Comparison of ENCODE assay signal across 26 mouse cellular contexts in genomic region chr2:34154833-34155232, GRCm38 (mm10).
DNase-seq lines count a peak whose midpoint lies in the region; ATAC-seq and TF ChIP-seq lines count a peak whose summit lies in the region.
"Had no signal": no experiment of that assay in that cellular context is flagged by ENCODE, and none has a peak within 500 bp of the region (broad histone marks: within the 10 kb centered on the region; RNA-seq: fewer than 3 reads in every experiment).

No protein-coding gene starts in this region.

- no peaks in the 10 kb centered on the region for H3K36me3 ChIP-seq in hindbrain, postnatal 0 days (ENCODE audit: insufficient read depth, low read length)
- no peaks in the 10 kb centered on the region for H3K36me3 ChIP-seq in hindbrain, embryonic 12.5 days
- no peaks in the 10 kb centered on the region for H3K36me3 ChIP-seq in limb, embryonic 10.5 days
- H3K36me3 ChIP-seq in liver, postnatal 0 days (replicated peaks; ENCODE audit: insufficient read depth, low read length) = no peaks in the 10 kb centered on the region
- H3K36me3 ChIP-seq: embryonic facial prominence, embryonic 13.5 days; forebrain, embryonic 12.5 days; G1E; limb, embryonic 15.5 days; neural tube, embryonic 15.5 days had no signal

- no peak overlapping the region for H3K9ac ChIP-seq in hindbrain, postnatal 0 days (replicated peaks; ENCODE audit: low read length)
- no peak overlapping the region for H3K9ac ChIP-seq in hindbrain, embryonic 12.5 days
- no peak overlapping the region for H3K9ac ChIP-seq in liver, postnatal 0 days (replicated peaks)
- H3K9ac ChIP-seq: embryonic facial prominence, embryonic 13.5 days; forebrain, embryonic 12.5 days; limb, embryonic 15.5 days; neural tube, embryonic 15.5 days had no signal

- no peak overlapping the region for H3K4me3 ChIP-seq in hindbrain, postnatal 0 days (ENCODE audit: low read length)
- no peak overlapping the region for H3K4me3 ChIP-seq in hindbrain, embryonic 12.5 days
- no peak overlapping the region for H3K4me3 ChIP-seq in limb, embryonic 10.5 days
- no peak overlapping the region for H3K4me3 ChIP-seq in liver, postnatal 0 days (ENCODE audit: low read depth, low read length)
- H3K4me3 ChIP-seq: embryonic facial prominence, embryonic 13.5 days; erythroblast, embryonic 14.5 days; forebrain, embryonic 12.5 days; left cerebral cortex, adult 2 months; limb, embryonic 15.5 days; neural tube, embryonic 15.5 days had no signal

- no peaks in the 10 kb centered on the region for H3K4me1 ChIP-seq in hindbrain, postnatal 0 days (ENCODE audit: insufficient read depth, low read length)
- H3K4me1 ChIP-seq in hindbrain, embryonic 12.5 days = 0 out of 2 replicates have a peak, but pooled peaks cover 4% of the 10 kb centered on the region
- H3K4me1 ChIP-seq in limb, embryonic 10.5 days = peaks cover 36% of the 10 kb centered on the region
- 0 out of 2 replicates have a peak, but pooled peaks cover 2% of the 10 kb centered on the region for H3K4me1 ChIP-seq in liver, postnatal 0 days (ENCODE audit: insufficient read depth)

- no peak overlapping the region for H3K27ac ChIP-seq in hindbrain, postnatal 0 days
- no peak overlapping the region for H3K27ac ChIP-seq in hindbrain, embryonic 12.5 days
- peak overlapping the region; percentile 10; the same call in 1 of the 2 replicates for H3K27ac ChIP-seq in limb, embryonic 10.5 days
- H3K27ac ChIP-seq in liver, postnatal 0 days (ENCODE audit: low read depth) = no peak overlapping the region
- H3K27ac ChIP-seq: embryonic facial prominence, embryonic 13.5 days; forebrain, embryonic 12.5 days; kidney, postnatal 0 days; left cerebral cortex, adult 2 months; limb, embryonic 15.5 days; neural tube, embryonic 15.5 days had no signal

- H3K27me3 ChIP-seq in hindbrain, postnatal 0 days (ENCODE audit: insufficient read depth, low read length) = no peaks in the 10 kb centered on the region
- H3K27me3 ChIP-seq in hindbrain, embryonic 12.5 days = no peaks in the 10 kb centered on the region
- no peaks in the 10 kb centered on the region for H3K27me3 ChIP-seq in limb, embryonic 10.5 days (ENCODE audit: low read depth, poor library complexity, severe bottlenecking)
- no peaks in the 10 kb centered on the region for H3K27me3 ChIP-seq in liver, postnatal 0 days (ENCODE audit: insufficient read depth, low read length)
- H3K27me3 ChIP-seq: embryonic facial prominence, embryonic 13.5 days; limb, embryonic 15.5 days; neural tube, embryonic 15.5 days; Patski had no signal

- H3K4me2 ChIP-seq in hindbrain, postnatal 0 days (ENCODE audit: low read depth, low read length) = no peak overlapping the region
- no peak overlapping the region for H3K4me2 ChIP-seq in hindbrain, embryonic 12.5 days (replicated peaks)
- peak overlapping the region; percentile 27 for H3K4me2 ChIP-seq in liver, postnatal 0 days (ENCODE audit: low read depth, low read length)
- H3K4me2 ChIP-seq: embryonic facial prominence, embryonic 13.5 days; forebrain, embryonic 12.5 days; limb, embryonic 15.5 days; midbrain, embryonic 11.5 days; neural tube, embryonic 15.5 days had no signal

- 63% methylated on average over 5 of the region's 5 CpGs for WGBS in hindbrain, postnatal 0 days
- 59% methylated on average over 5 of the region's 5 CpGs for WGBS in hindbrain, embryonic 12.5 days
- 66% methylated on average over 5 of the region's 5 CpGs for WGBS in limb, embryonic 10.5 days
- 66% methylated on average over 5 of the region's 5 CpGs for WGBS in liver, postnatal 0 days (ENCODE audit: insufficient replicate concordance)

- TF ChIP-seq CTCF in hindbrain, postnatal 0 days (IDR thresholded peaks at IDR 0.05; ENCODE audit: low read depth) = no peak
- TF ChIP-seq CTCF in liver, postnatal 0 days (IDR thresholded peaks at IDR 0.05; ENCODE audit: low read depth) = no peak

- TF ChIP-seq EP300 in liver, postnatal 0 days (IDR thresholded peaks at IDR 0.05; ENCODE audit: low read depth) = no peak

- DNase-seq in hindbrain, postnatal 0 days (ENCODE audit: low spot score) = no peak
- peak; percentile 13 for DNase-seq in retina, embryonic 14.5 days (ENCODE audit: low spot score)
- DNase-seq in retina, postnatal 1 day = no peak
- no peak for DNase-seq in limb, embryonic 10.5 days (ENCODE audit: low spot score)
- DNase-seq in liver, postnatal 0 days = no peak
- DNase-seq in gastrocnemius, adult 18-20 months (ENCODE audit: low spot score) = no peak
- DNase-seq: cerebellum, adult 2 months; cerebellum, postnatal 36 days; embryo, embryonic 11 days; heart, postnatal 4 days; kidney, adult 11 months; layer of hippocampus, adult 9-11 months; lung, postnatal 10 days; right cerebral cortex, adult 18-20 months had no signal

- no peaks in the 10 kb centered on the region for H3K9me3 ChIP-seq in hindbrain, postnatal 0 days (ENCODE audit: low read length)
- H3K9me3 ChIP-seq in hindbrain, embryonic 12.5 days (replicated peaks) = no peaks in the 10 kb centered on the region
- H3K9me3 ChIP-seq in limb, embryonic 10.5 days (replicated peaks) = no peaks in the 10 kb centered on the region
- no peaks in the 10 kb centered on the region for H3K9me3 ChIP-seq in liver, postnatal 0 days (ENCODE audit: low read length)
- H3K9me3 ChIP-seq: embryonic facial prominence, embryonic 13.5 days; forebrain, embryonic 12.5 days; G1E; limb, embryonic 15.5 days; neural tube, embryonic 15.5 days had no signal

- 0 out of 2 replicates have a peak, but pooled peaks have one; percentile 39 for ATAC-seq in hindbrain, postnatal 0 days
- ATAC-seq in hindbrain, embryonic 12.5 days (ENCODE audit: low FRiP score) = no peak
- peak; percentile 70 for ATAC-seq in liver, postnatal 0 days
- no peak for ATAC-seq in frontal cortex, adult (ENCODE audit: low TSS enrichment)
- ATAC-seq: Patski had no signal

Comparison
In these comparisons a context has a peak if more than half of its experiments do, and no peak if none do; other contexts are left out.
1. ATAC-seq: peak in hindbrain, postnatal 0 days (single experiment) and liver, postnatal 0 days (single experiment); none in hindbrain, embryonic 12.5 days (single experiment) and frontal cortex, adult (single experiment).